In genomic region chr12:36545318-36545717, GRCm38 (mm10) we compare ENCODE assay signal across 23 mouse cellular contexts.
DNase-seq lines count a peak whose midpoint lies in the region; ATAC-seq lines count a peak whose summit lies in the region.
"Had no signal": no experiment of that assay in that cellular context is flagged by ENCODE, and none has a peak within 500 bp of the region (broad histone marks: within the 10 kb centered on the region; RNA-seq: fewer than 3 reads in every experiment).

No protein-coding gene starts in this region.

- ATAC-seq in kidney, embryonic 16.5 days (ENCODE audit: low FRiP score, low TSS enrichment) = peak; percentile 61; the same call in 1 of the 2 replicates
- ATAC-seq in liver, embryonic 11.5 days (replicated peaks; ENCODE audit: low FRiP score) = no peak
- ATAC-seq: forebrain, postnatal 0 days; intestine, postnatal 0 days; liver, postnatal 0 days; midbrain, embryonic 13.5 days had no signal

- H3K4me2 ChIP-seq in kidney, embryonic 16.5 days (replicated peaks; ENCODE audit: low read depth, low read length) = no peak overlapping the region
- no peak overlapping the region for H3K4me2 ChIP-seq in liver, embryonic 11.5 days
- H3K4me2 ChIP-seq: heart, embryonic 13.5 days; hindbrain, embryonic 12.5 days; midbrain, embryonic 13.5 days had no signal

- H3K27me3 ChIP-seq in kidney, embryonic 16.5 days (ENCODE audit: insufficient read depth, low read length) = no peaks in the 10 kb centered on the region
- H3K27me3 ChIP-seq in liver, embryonic 11.5 days (replicated peaks; ENCODE audit: control insufficient read depth, insufficient read depth, low read length) = no peaks in the 10 kb centered on the region
- H3K27me3 ChIP-seq: heart, embryonic 13.5 days; hindbrain, embryonic 12.5 days; midbrain, embryonic 13.5 days had no signal

- H3K4me1 ChIP-seq in kidney, embryonic 16.5 days (ENCODE audit: insufficient read depth, low read length) = no peaks in the 10 kb centered on the region
- no peaks in the 10 kb centered on the region for H3K4me1 ChIP-seq in liver, embryonic 11.5 days (replicated peaks; ENCODE audit: control insufficient read depth, insufficient read depth, low read length)
- H3K4me1 ChIP-seq: forebrain, embryonic 10.5 days; heart, embryonic 13.5 days; hindbrain, embryonic 12.5 days; midbrain, embryonic 13.5 days had no signal

- no peak overlapping the region for H3K9ac ChIP-seq in kidney, embryonic 16.5 days (replicated peaks; ENCODE audit: low read length)
- no peak overlapping the region for H3K9ac ChIP-seq in liver, embryonic 11.5 days (ENCODE audit: low read depth, low read length)
- H3K9ac ChIP-seq: forebrain, postnatal 0 days; heart, embryonic 13.5 days; hindbrain, embryonic 12.5 days; liver, postnatal 0 days; midbrain, embryonic 13.5 days had no signal

- H3K27ac ChIP-seq in kidney, embryonic 16.5 days (ENCODE audit: low read length) = no peak overlapping the region
- no peak overlapping the region for H3K27ac ChIP-seq in liver, embryonic 11.5 days (ENCODE audit: low read depth, low read length)
- H3K27ac ChIP-seq: forebrain, embryonic 10.5 days; heart, adult 2 months; heart, embryonic 13.5 days; hindbrain, embryonic 12.5 days; left cerebral cortex, adult 2 months; midbrain, embryonic 13.5 days had no signal

- no peak for DNase-seq in kidney, postnatal 4 days
- DNase-seq in 3T3-L1 (ENCODE audit: low read depth, low spot score) (peak; percentile 3), adipocyte (ENCODE audit: low spot score) (peak; percentile 7)
- peak; percentile 50 for DNase-seq in mesoderm, embryonic 11.5 days (ENCODE audit: low read depth, low spot score)
- DNase-seq in adrenal gland, postnatal 4 days (ENCODE audit: low spot score in 2 of 2) = no peak
- DNase-seq in liver, embryonic 11.5 days (ENCODE audit: low spot score) = no peak
- DNase-seq: adrenal gland, postnatal 14 days; B cell, adult 2 months; cerebellum, adult 9-10 months; forebrain, postnatal 0 days; gastrocnemius, postnatal 36 days; heart, adult 2 months; heart, postnatal 14 days; liver, postnatal 0 days; lung, postnatal 14 days; thymus, postnatal 25 days had no signal

- no peak overlapping the region for H3K4me3 ChIP-seq in kidney, embryonic 16.5 days (ENCODE audit: low read length)
- H3K4me3 ChIP-seq in liver, embryonic 11.5 days (ENCODE audit: low read depth, low read length) = no peak overlapping the region
- H3K4me3 ChIP-seq: forebrain, embryonic 10.5 days; heart, adult 2 months; heart, embryonic 13.5 days; hindbrain, embryonic 12.5 days; left cerebral cortex, adult 2 months; midbrain, embryonic 13.5 days had no signal

- H3K36me3 ChIP-seq in kidney, embryonic 16.5 days (ENCODE audit: insufficient read depth, low read length) = no peaks in the 10 kb centered on the region
- H3K36me3 ChIP-seq in liver, embryonic 11.5 days (ENCODE audit: control insufficient read depth, insufficient read depth, low read length) = no peaks in the 10 kb centered on the region
- H3K36me3 ChIP-seq: forebrain, embryonic 10.5 days; heart, embryonic 13.5 days; hindbrain, embryonic 12.5 days; midbrain, embryonic 13.5 days had no signal

- no peaks in the 10 kb centered on the region for H3K9me3 ChIP-seq in kidney, embryonic 16.5 days (ENCODE audit: low read length)
- H3K9me3 ChIP-seq in liver, embryonic 11.5 days (ENCODE audit: control insufficient read depth, low read length) = no peaks in the 10 kb centered on the region
- H3K9me3 ChIP-seq: forebrain, embryonic 10.5 days; heart, embryonic 13.5 days; hindbrain, embryonic 12.5 days; midbrain, embryonic 13.5 days had no signal

Comparison
In these comparisons a context has a peak if more than half of its experiments do, and no peak if none do; other contexts are left out.
1. DNase-seq: peak in 3T3-L1 (single experiment), adipocyte (single experiment) and mesoderm, embryonic 11.5 days (single experiment); none in kidney, postnatal 4 days (0 of 2), adrenal gland, postnatal 4 days (0 of 2) and liver, embryonic 11.5 days (single experiment).